Mouse (Mus musculus) lung, postnatal 0 days (tissue): ENCODE data around the gene Smc6. TPM values are rescaled to one million over a fixed set of nuclear protein-coding genes. Genes with fewer than 3 reads are reported as not detected.

ENCODE experiments used
- ATAC-seq: fragments of 200-750 bp; cut with Nextera tagmentation; 2 replicates; pipeline ENCODE4 v1.8.0; 2017; ENCODE audit warnings: moderate library complexity
- DNase-seq: peaks from one replicate; pipeline ENCODE4 v3.0.0-alpha.2; 2016; ENCODE audit warnings: low spot score
- H3K27ac ChIP-seq: fragments of 300-500 bp; sonication (generic); 2 replicates; pipeline ENCODE4 v1.5.1; 2014; ENCODE audit warnings: antibody characterized with exemption, mild to moderate bottlenecking, low read length, mixed read lengths
- H3K27me3 ChIP-seq: fragments of 300-500 bp; sonication (generic); replicated peaks from 2 replicates; pipeline ENCODE4 v1.6.1; 2014; ENCODE audit warnings: low read length, mixed read lengths; ENCODE audit not compliant: insufficient read depth
- H3K36me3 ChIP-seq: fragments of 300-500 bp; sonication (generic); 2 replicates; pipeline ENCODE4 v1.6.1; 2014; ENCODE audit warnings: low read length, mixed read lengths; ENCODE audit not compliant: insufficient read depth
- H3K4me1 ChIP-seq: fragments of 300-500 bp; sonication (generic); 2 replicates; pipeline ENCODE4 v1.6.1; 2014; ENCODE audit warnings: antibody characterized with exemption, low read depth, low read length, mixed read lengths; ENCODE audit not compliant: insufficient read depth
- H3K4me2 ChIP-seq: fragments of 300-500 bp; sonication (generic); replicated peaks from 2 replicates; pipeline ENCODE4 v1.6.1; 2014; ENCODE audit warnings: low read depth, mild to moderate bottlenecking, low read length, moderate library complexity, mixed read lengths
- H3K4me3 ChIP-seq: fragments of 300-500 bp; sonication (generic); 2 replicates; pipeline ENCODE4 v1.5.1; 2014; ENCODE audit warnings: low read depth, low read length
- H3K9ac ChIP-seq: fragments of 300-500 bp; sonication (generic); replicated peaks from 2 replicates; pipeline ENCODE4 v1.6.1; 2014; ENCODE audit warnings: low read depth, mild to moderate bottlenecking
- H3K9me3 ChIP-seq: fragments of 300-500 bp; sonication (generic); 2 replicates; pipeline ENCODE4 v1.6.1; 2016; ENCODE audit warnings: low read length, mixed read lengths
- CTCF ChIP-seq: IDR thresholded peaks from 2 replicates; pipeline ENCODE4 v1.5.1; 2016; ENCODE audit warnings: antibody characterized with exemption, mild to moderate bottlenecking
- EP300 ChIP-seq: IDR thresholded peaks from 2 replicates; pipeline ENCODE4 v1.6.1; 2016; ENCODE audit warnings: antibody characterized with exemption, mild to moderate bottlenecking, control low read depth
- WGBS: fragments of 180-500 bp; shearing (Covaris S2); extraction: QIAGEN DNeasy Blood & Tissue Kit; methylation state at CpG from one replicate; pipeline ENCODE4 v1.1.7; 2014; 5-methylcytosine and 5-hydroxymethylcytosine counted together
- polyA plus RNA-seq: library from polyadenylated mRNA; unstranded; fragments of >200 nt; fragmentation: Nextera tagmentation; extraction: Ambion mirVana; gene quantifications from 2 replicates; pipeline ENCODE4 v1.2.1, GENCODE M21; 2015

Smc6 gene
- polyA plus RNA-seq = 98.7 and 113 TPM in 2 replicates

DNA sequence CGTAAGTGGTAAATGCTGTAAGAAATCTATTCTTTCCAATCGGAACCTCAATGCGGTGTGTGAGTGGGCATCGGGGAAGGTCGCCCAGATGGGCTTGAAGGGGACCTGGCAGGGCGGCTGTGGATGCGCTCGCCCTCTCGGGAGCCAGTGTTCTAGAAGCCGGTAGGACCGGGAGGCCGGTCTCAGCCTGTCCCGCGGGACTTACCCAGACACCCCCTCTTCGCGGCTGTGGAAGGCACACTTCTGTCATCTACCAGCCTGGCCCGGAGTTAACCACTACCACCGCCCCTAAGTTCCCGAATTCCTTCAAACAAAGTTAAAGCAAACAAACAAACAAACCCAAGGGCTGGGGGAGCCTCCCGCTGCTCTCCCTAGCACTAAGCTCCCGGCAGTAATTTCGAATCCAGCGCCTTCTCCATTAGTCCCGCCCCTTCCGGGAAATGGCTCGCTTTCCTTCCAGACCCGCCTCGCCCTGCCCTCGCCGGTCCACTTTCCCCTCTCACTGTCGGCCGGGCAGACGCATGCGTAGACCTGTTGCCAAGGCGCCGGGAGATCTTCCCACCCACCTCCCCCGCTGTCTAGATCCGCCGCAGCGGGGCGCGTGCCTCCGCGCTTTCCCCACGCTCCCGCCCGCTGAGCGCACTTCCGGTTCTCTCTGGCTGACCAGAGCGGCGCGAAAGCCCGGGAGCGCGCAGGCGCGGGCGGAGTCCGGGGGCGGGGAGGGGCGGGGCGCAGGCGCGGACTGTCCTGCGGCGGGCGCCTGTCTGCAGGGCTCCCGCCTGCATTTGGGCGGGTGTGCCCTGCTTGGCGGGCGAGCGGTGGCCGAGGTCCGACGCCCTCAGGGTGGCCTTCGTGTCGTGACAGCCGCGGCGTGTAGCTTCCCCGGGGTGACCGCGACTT lies at the start of gene Smc6, which contains the start of gene Gen1:
Gene Smc6 (plus strand): TSS at position 505 of the 900 bp plus-strand sequence.
Gene Gen1 (minus strand): TSS at position 420 of the 900 bp plus-strand sequence.
- TF ChIP-seq EP300 (no peak), CTCF (peak; percentile 30)
- H3K9me3 ChIP-seq = no peaks in the 10 kb centered on the region
- H3K4me3 ChIP-seq = peak within 1 kb of the TSS; percentile 87
- peak within 1 kb of the TSS; percentile 95 for H3K4me2 ChIP-seq
- ATAC-seq (peak; percentile 98), DNase-seq (peak; percentile 98)
- no peaks in the 10 kb centered on the region for H3K36me3 ChIP-seq
- peak within 1 kb of the TSS; percentile 96 for H3K27ac ChIP-seq
- under 1% methylated on average over 79 of the region's 83 CpGs for whole genome bisulfite sequencing
- H3K27me3 ChIP-seq = no peaks in the 10 kb centered on the region
- peaks cover 14% of the 10 kb centered on the region; the same call in 1 of the 2 replicates for H3K4me1 ChIP-seq
- H3K9ac ChIP-seq = peak within 1 kb of the TSS; percentile 76

DNA sequence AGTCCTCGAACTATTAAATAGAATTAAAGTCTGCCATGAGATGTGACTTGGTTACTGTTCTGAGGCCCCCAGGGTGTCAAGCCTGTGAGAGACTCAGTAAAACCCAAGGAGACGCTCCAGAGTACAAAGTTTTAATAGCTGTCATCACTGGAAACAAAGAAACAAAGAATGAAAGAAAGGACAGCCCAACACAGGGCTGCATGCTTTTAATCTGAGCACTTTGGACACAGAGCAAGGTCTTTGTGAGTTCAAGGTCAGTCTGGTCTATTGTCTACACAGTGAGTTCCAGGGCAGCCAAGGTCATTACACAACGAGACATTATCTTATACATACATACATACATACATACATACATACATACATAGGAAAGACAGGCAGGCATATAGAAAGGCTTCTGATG lies 49.2 kb upstream of the Smc6 start:
- ATAC-seq (no peak), DNase-seq (no peak)
- H3K27me3 ChIP-seq = no peaks in the 10 kb centered on the region
- TF ChIP-seq CTCF (no peak), EP300 (no peak)
- 72% methylated on average over 3 of the region's 3 CpGs for WGBS
- H3K36me3 ChIP-seq = no peaks in the 10 kb centered on the region
- H3K27ac ChIP-seq = no peak overlapping the region
- H3K4me3 ChIP-seq = no peak overlapping the region
- no peak overlapping the region for H3K4me2 ChIP-seq
- H3K9me3 ChIP-seq = no peaks in the 10 kb centered on the region
- H3K4me1 ChIP-seq = no peaks in the 10 kb centered on the region
- no peak overlapping the region for H3K9ac ChIP-seq

DNA sequence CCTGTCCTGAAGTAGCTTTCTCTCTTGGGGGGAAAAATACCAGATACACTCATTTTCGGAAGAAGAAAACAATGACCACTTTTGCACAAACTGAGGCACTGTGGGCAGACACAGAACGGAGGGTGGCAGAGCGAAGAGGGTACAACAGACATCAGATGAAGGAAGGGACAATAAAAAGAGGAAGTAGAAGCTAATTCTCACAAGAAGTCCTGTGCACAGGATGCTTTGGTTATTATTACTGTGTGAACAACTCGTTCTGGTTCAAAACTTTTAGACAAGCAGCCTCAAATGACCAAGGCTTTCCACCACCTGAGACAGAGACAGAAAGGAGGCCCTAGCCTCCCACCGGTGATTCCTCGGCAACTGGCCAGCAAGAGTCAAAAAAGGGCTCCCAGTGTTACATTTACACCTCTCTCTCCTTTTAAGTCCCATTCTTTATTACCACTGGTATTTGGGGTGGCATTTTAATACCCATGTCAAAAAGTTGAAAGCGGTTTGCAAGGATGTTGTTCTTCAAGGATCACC lies 47.9 kb upstream of the Smc6 start:
- Histone ChIP-seq H3K9ac (no peak overlapping the region), H3K27ac (no peak overlapping the region), H3K4me1 (no peaks in the 10 kb centered on the region), H3K9me3 (no peaks in the 10 kb centered on the region), H3K27me3 (no peaks in the 10 kb centered on the region), H3K4me3 (no peak overlapping the region), H3K4me2 (no peak overlapping the region), H3K36me3 (no peaks in the 10 kb centered on the region)
- no peak for TF ChIP-seq EP300
- no peak for TF ChIP-seq CTCF
- no peak for ATAC-seq
- 62% methylated on average over 7 of the region's 7 CpGs for WGBS
- DNase-seq = no peak

DNA sequence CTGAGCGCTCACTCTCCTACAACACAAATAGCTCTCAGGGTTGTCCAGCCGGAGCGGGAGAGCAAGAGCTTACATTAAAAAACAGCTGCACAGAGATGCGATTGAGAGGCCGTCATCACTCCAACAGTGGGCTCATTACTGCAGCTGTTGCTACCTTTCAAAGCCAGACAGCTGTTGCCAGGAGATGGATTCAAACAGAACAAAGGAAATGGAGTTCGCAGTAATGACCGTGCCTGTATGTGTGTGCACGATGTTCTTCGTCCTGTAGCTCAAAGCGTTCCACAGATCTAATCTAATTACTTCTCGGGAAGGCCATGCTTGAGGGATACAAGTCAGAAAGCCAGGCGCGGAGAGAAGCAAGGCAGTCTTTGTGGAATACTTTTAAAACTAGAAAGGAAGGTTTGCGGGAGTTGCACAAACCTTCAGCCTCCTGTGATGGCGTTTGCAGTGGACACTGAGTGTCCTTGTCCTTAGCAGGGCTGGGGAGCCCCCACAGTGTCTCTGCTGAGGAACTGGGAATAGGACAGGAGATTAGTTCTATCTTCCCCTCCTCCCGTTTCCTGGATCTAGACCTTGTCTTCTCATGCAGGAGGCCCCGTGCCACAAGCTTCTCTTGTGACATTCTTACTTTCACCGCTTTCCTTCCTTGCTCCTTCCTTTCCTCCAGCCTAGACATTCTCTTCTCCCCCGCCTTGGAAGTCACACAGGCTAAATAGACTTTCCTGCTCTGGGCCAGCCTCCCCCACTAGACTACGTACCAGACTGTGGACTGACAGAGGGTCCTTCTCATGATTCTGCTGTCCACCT lies 44.0 kb upstream of the Smc6 start:
- no peak overlapping the region for H3K27ac ChIP-seq
- peak; percentile 32; the same call in 1 of the 2 replicates for ATAC-seq
- WGBS = 51% methylated on average over 20 of the region's 20 CpGs
- H3K4me1 ChIP-seq = peaks cover 5% of the 10 kb centered on the region; the same call in 1 of the 2 replicates
- no peak overlapping the region for H3K9ac ChIP-seq
- DNase-seq = peak; percentile 29
- no peak for TF ChIP-seq EP300
- TF ChIP-seq CTCF = no peak
- H3K27me3 ChIP-seq = no peaks in the 10 kb centered on the region
- no peaks in the 10 kb centered on the region for H3K36me3 ChIP-seq
- H3K9me3 ChIP-seq = no peaks in the 10 kb centered on the region
- H3K4me2 ChIP-seq = no peak overlapping the region
- H3K4me3 ChIP-seq = no peak overlapping the region

DNA sequence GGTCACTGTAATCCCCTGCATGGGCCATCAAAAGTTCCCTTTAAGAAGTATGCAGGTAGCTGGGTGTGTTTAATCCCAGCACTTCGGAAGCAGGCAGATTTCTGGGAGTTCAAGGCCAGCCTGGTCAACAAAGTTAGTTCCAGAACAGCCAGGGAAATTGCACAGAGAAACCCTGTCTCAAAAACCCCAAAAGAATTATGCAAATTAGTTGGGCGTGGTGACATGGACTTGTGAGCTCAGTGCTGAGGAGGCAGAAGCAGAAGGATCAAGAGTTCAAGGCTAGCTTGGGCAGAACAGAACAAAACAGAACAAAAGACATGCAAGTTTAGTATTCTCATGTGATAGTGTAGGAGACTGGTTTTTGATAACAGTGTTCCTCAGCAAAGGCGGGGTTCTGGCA lies 43.1 kb upstream of the Smc6 start:
- H3K27ac ChIP-seq = no peak overlapping the region

DNA sequence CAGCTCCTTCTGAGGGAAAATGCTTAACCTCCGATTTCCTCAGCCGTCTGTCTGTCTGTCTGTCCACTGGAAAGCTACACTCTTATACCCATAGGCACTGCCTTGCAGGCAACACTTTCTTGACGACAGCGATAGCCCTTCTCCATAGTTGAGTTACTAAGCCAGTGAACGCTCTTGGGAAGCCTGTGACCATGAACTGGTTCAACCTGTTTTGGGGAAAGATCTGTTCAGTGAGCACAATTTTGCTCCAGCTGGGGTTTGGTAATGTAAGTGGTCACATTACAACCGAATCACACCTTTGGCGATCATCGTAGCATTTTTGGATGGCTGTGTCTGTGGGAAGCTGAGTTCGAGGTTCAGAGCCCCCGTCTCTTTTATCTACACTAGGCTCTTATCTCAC lies 42.6 kb upstream of the Smc6 start:
- TF ChIP-seq EP300 = no peak
- TF ChIP-seq CTCF = no peak
- WGBS = 55% methylated on average over 10 of the region's 10 CpGs
- no peak overlapping the region for H3K4me3 ChIP-seq
- H3K4me1 ChIP-seq = peaks cover 5% of the 10 kb centered on the region; the same call in 1 of the 2 replicates
- H3K4me2 ChIP-seq = no peak overlapping the region
- no peak overlapping the region for H3K27ac ChIP-seq
- H3K36me3 ChIP-seq = no peaks in the 10 kb centered on the region
- no peak overlapping the region for H3K9ac ChIP-seq
- ATAC-seq (peak; percentile 64), DNase-seq (peak; percentile 49)
- no peaks in the 10 kb centered on the region for H3K27me3 ChIP-seq
- no peaks in the 10 kb centered on the region for H3K9me3 ChIP-seq

More for the DNA sequence above, 43.1 kb upstream of the Smc6 start:
- H3K4me2 ChIP-seq = no peak overlapping the region
- no peaks in the 10 kb centered on the region for H3K36me3 ChIP-seq
- H3K27me3 ChIP-seq = no peaks in the 10 kb centered on the region
- 60% methylated on average over 3 of the region's 3 CpGs for WGBS
- ATAC-seq (no peak), DNase-seq (no peak)
- peaks cover 5% of the 10 kb centered on the region; the same call in 1 of the 2 replicates for H3K4me1 ChIP-seq
- H3K9me3 ChIP-seq = no peaks in the 10 kb centered on the region
- no peak overlapping the region for H3K4me3 ChIP-seq
- TF ChIP-seq CTCF = no peak
- TF ChIP-seq EP300 = no peak
- H3K9ac ChIP-seq = no peak overlapping the region
